ENCODE assay signal across 9 mouse cellular contexts in the genomic region with DNA sequence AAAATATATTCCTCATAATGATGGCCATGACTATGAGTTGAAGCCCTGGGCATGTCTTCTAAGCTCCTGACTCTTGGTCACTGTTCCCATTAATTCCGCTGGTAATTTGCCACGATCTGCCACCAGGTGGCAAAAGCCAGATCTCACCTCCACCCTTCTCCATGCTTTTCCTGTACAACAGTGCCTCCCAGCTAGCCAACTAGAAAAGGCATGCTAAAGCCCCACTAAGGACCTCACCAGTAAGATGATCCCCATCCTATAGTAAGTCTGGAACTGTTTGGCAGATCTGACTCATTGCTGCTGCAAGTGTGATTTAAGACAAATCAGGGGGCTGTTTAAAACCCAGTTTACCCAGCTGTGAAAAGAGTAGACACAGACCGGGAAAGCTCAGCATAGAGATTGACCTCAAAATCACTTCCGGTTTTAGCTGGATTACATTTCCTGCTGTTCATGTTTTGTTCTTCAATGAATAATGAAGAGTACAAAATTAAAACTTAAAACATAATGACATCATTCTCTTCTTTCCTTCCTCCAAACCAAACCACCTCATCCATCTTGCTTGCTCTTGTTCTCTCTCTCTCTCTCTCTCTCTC. TPM values are rescaled to one million over a fixed set of nuclear protein-coding genes. Genes with fewer than 3 reads are reported as not detected.
DNase-seq lines count a peak whose midpoint lies in the region; ATAC-seq and TF ChIP-seq lines count a peak whose summit lies in the region.
"Had no signal": no experiment of that assay in that cellular context is flagged by ENCODE, and none has a peak within 500 bp of the region (broad histone marks: within the 10 kb centered on the region; RNA-seq: fewer than 3 reads in every experiment).

No protein-coding gene starts in this region.

- no peaks in the 10 kb centered on the region for H3K36me3 ChIP-seq in ES-E14 (ENCODE audit: control insufficient read depth, insufficient read depth, low read length, poor library complexity, severe bottlenecking)
- no peaks in the 10 kb centered on the region for H3K36me3 ChIP-seq in embryonic facial prominence, embryonic 11.5 days (replicated peaks; ENCODE audit: control insufficient read depth, insufficient read depth, low read depth, low read length)
- H3K36me3 ChIP-seq in heart, embryonic 11.5 days (ENCODE audit: control insufficient read depth, insufficient read depth, low read length) = no peaks in the 10 kb centered on the region
- no peaks in the 10 kb centered on the region for H3K36me3 ChIP-seq in kidney, embryonic 16.5 days (ENCODE audit: insufficient read depth, low read length)
- H3K36me3 ChIP-seq in lung, embryonic 14.5 days (ENCODE audit: insufficient read depth) = no peaks in the 10 kb centered on the region
- H3K36me3 ChIP-seq: liver, embryonic 15.5 days had no signal

- WGBS in embryonic facial prominence, embryonic 11.5 days = 22% methylated on average over 4 of the region's 4 CpGs
- WGBS in heart, embryonic 11.5 days (ENCODE audit: insufficient replicate concordance) = 29% methylated on average over 4 of the region's 4 CpGs
- 5% methylated on average over 4 of the region's 4 CpGs for WGBS in kidney, embryonic 16.5 days
- 16% methylated on average over 4 of the region's 4 CpGs for WGBS in lung, embryonic 14.5 days

- H3K4me3 ChIP-seq in ES-E14 (ENCODE audit: insufficient read depth in 1 of 2, low read depth in 1 of 2, low read length in 2 of 2, poor library complexity in 1 of 2, severe bottlenecking in 1 of 2) = no peak overlapping the region
- H3K4me3 ChIP-seq in embryonic facial prominence, embryonic 11.5 days (ENCODE audit: low read depth, low read length) = no peak overlapping the region
- H3K4me3 ChIP-seq in heart, embryonic 11.5 days (ENCODE audit: low read depth, low read length) = no peak overlapping the region
- H3K4me3 ChIP-seq in kidney, embryonic 16.5 days (ENCODE audit: low read length) = no peak overlapping the region
- no peak overlapping the region for H3K4me3 ChIP-seq in lung, embryonic 14.5 days (ENCODE audit: low read depth, low read length)
- H3K4me3 ChIP-seq: liver, embryonic 15.5 days had no signal

- H3K27me3 ChIP-seq in embryonic facial prominence, embryonic 11.5 days (ENCODE audit: control insufficient read depth, insufficient read depth, low read length) = no peaks in the 10 kb centered on the region
- H3K27me3 ChIP-seq in heart, embryonic 11.5 days (ENCODE audit: control insufficient read depth, insufficient read depth, low read length) = peaks cover 28% of the 10 kb centered on the region
- no peaks in the 10 kb centered on the region for H3K27me3 ChIP-seq in kidney, embryonic 16.5 days (ENCODE audit: insufficient read depth, low read length)
- no peaks in the 10 kb centered on the region for H3K27me3 ChIP-seq in lung, embryonic 14.5 days (ENCODE audit: insufficient read depth, low read length)
- H3K27me3 ChIP-seq: liver, embryonic 15.5 days had no signal

- in situ Hi-C loops in ES-E14 (cut with MboI; ENCODE audit: low sequenced_read_pairs in 2 of 2, unreplicated experiment in 2 of 2) = loop anchor here in 1 of 2 experiments (10.0 kb wide), 1 partner anchor 165 kb away; no protein-coding TSS in a partner anchor

- H3K4me1 ChIP-seq in ES-E14 (ENCODE audit: control insufficient read depth in 2 of 2, insufficient read depth in 2 of 2, low read length in 2 of 2, poor library complexity in 1 of 2) = no peaks in the 10 kb centered on the region
- no peaks in the 10 kb centered on the region for H3K4me1 ChIP-seq in embryonic facial prominence, embryonic 11.5 days (ENCODE audit: control insufficient read depth, insufficient read depth, low read length)
- peaks cover 7% of the 10 kb centered on the region; the same call in 1 of the 2 replicates for H3K4me1 ChIP-seq in heart, embryonic 11.5 days (ENCODE audit: control insufficient read depth, insufficient read depth, low read length)
- H3K4me1 ChIP-seq in kidney, embryonic 16.5 days (ENCODE audit: insufficient read depth, low read length) = no peaks in the 10 kb centered on the region; the same call in 1 of the 2 replicates
- H3K4me1 ChIP-seq in lung, embryonic 14.5 days (ENCODE audit: insufficient read depth) = no peaks in the 10 kb centered on the region
- H3K4me1 ChIP-seq: liver, embryonic 15.5 days had no signal

- peak; percentile 77 for DNase-seq in ES-E14 (ENCODE audit: low read depth, low spot score)
- DNase-seq in adrenal gland, postnatal 14 days = peak; percentile 83
- DNase-seq in embryonic facial prominence, embryonic 11.5 days (ENCODE audit: low spot score) = peak; percentile 84
- peak; percentile 85 for DNase-seq in lung, embryonic 14.5 days
- DNase-seq in urinary bladder, postnatal 36 days (ENCODE audit: low spot score in 2 of 2) = peak; percentile 65 to 68

- no peak overlapping the region for H3K4me2 ChIP-seq in embryonic facial prominence, embryonic 11.5 days (ENCODE audit: low read depth, low read length)
- no peak overlapping the region for H3K4me2 ChIP-seq in heart, embryonic 11.5 days
- H3K4me2 ChIP-seq in kidney, embryonic 16.5 days (replicated peaks; ENCODE audit: low read depth, low read length) = 0 out of 2 replicates have a peak overlapping the region, but pooled peaks have one; percentile 23
- H3K4me2 ChIP-seq in lung, embryonic 14.5 days = no peak overlapping the region
- H3K4me2 ChIP-seq: liver, embryonic 15.5 days had no signal

- H3K9me3 ChIP-seq in ES-E14 (ENCODE audit: control insufficient read depth, insufficient read depth, low read depth, low read length) = no peaks in the 10 kb centered on the region
- no peaks in the 10 kb centered on the region for H3K9me3 ChIP-seq in embryonic facial prominence, embryonic 11.5 days (replicated peaks; ENCODE audit: control insufficient read depth, low read length)
- no peaks in the 10 kb centered on the region for H3K9me3 ChIP-seq in heart, embryonic 11.5 days (replicated peaks; ENCODE audit: control insufficient read depth, low read length)
- no peaks in the 10 kb centered on the region for H3K9me3 ChIP-seq in kidney, embryonic 16.5 days (ENCODE audit: low read length)
- H3K9me3 ChIP-seq in lung, embryonic 14.5 days (ENCODE audit: low read depth, low read length) = no peaks in the 10 kb centered on the region
- H3K9me3 ChIP-seq: liver, embryonic 15.5 days had no signal

- peak; percentile 81 for ATAC-seq in embryonic facial prominence, embryonic 11.5 days (replicated peaks; ENCODE audit: insufficient number of reproducible peaks, low FRiP score, low TSS enrichment, low read depth)
- ATAC-seq in heart, embryonic 11.5 days (replicated peaks; ENCODE audit: insufficient number of reproducible peaks, low FRiP score, low TSS enrichment) = peak; percentile 62
- peak; percentile 93 for ATAC-seq in kidney, embryonic 16.5 days (ENCODE audit: low FRiP score, low TSS enrichment)
- peak; percentile 81 for ATAC-seq in lung, embryonic 14.5 days (ENCODE audit: insufficient read depth)
- ATAC-seq in neutrophil, adult 5-6 weeks (ENCODE audit: extremely low read depth, insufficient number of reproducible peaks, low FRiP score, poor library complexity, severe bottlenecking) = peak; percentile 87

- no peak overlapping the region for H3K27ac ChIP-seq in ES-E14 (ENCODE audit: insufficient read depth, low read depth, low read length, poor library complexity, severe bottlenecking)
- H3K27ac ChIP-seq in embryonic facial prominence, embryonic 11.5 days (replicated peaks; ENCODE audit: low read depth, low read length) = no peak overlapping the region
- no peak overlapping the region for H3K27ac ChIP-seq in heart, embryonic 11.5 days (ENCODE audit: low read depth, low read length)
- no peak overlapping the region for H3K27ac ChIP-seq in kidney, embryonic 16.5 days (ENCODE audit: low read length)
- H3K27ac ChIP-seq in lung, embryonic 14.5 days (ENCODE audit: low read depth) = no peak overlapping the region
- H3K27ac ChIP-seq: liver, embryonic 15.5 days had no signal

- H3K9ac ChIP-seq in ES-E14 (ENCODE audit: insufficient read depth, low read depth, low read length, poor library complexity, severe bottlenecking) = no peak overlapping the region
- no peak overlapping the region for H3K9ac ChIP-seq in embryonic facial prominence, embryonic 11.5 days (replicated peaks; ENCODE audit: low read length)
- H3K9ac ChIP-seq in heart, embryonic 11.5 days (ENCODE audit: low read depth, low read length) = no peak overlapping the region
- no peak overlapping the region for H3K9ac ChIP-seq in kidney, embryonic 16.5 days (replicated peaks; ENCODE audit: low read length)
- no peak overlapping the region for H3K9ac ChIP-seq in lung, embryonic 14.5 days
- H3K9ac ChIP-seq: liver, embryonic 15.5 days had no signal

- peak; percentile 95 for TF ChIP-seq CTCF in lung, embryonic 14.5 days (IDR thresholded peaks at IDR 0.05; ENCODE audit: low read depth)

TF ChIP-seq in ES-E14, 5 proteins besides CTCF, POLR2A, EP300 and RAD21:
- TF ChIP-seq MAFK (IDR thresholded peaks at IDR 0.05; ENCODE audit: insufficient read depth, low read depth, low read length) (no peak), ZNF384 (IDR thresholded peaks at IDR 0.05; ENCODE audit: low read depth, low read length) (0 out of 2 replicates have a peak, but pooled peaks have one; percentile 10), CHD2 (IDR thresholded peaks at IDR 0.05; ENCODE audit: low read depth, low read length) (no peak), HCFC1 (IDR thresholded peaks at IDR 0.05; ENCODE audit: borderline replicate concordance, insufficient read depth, low read length) (no peak), ZC3H11A (IDR thresholded peaks at IDR 0.05; ENCODE audit: borderline replicate concordance, low read depth, low read length) (peak; percentile 100)

RNA-seq across cellular contexts. Expression of a gene that starts 22.6 kb away (rescaled TPM):
- total RNA-seq in ES-E14 (2012; rRNA removed) = 10.7 and 11.9 TPM in 2 replicates
- 20.6 and 22.8 TPM in 2 replicates for total RNA-seq in adrenal gland, postnatal 14 days (2021)
- polyA plus RNA-seq in embryonic facial prominence, embryonic 11.5 days (2014; fragmentation: Nextera tagmentation; extraction: Ambion mirVana) = 35.2 and 35.6 TPM in 2 replicates
- polyA plus RNA-seq in heart, embryonic 11.5 days (2014; fragmentation: Nextera tagmentation; extraction: Ambion mirVana) = 18.1 and 20.2 TPM in 2 replicates
- 39.9 and 42.9 TPM in 2 replicates for polyA plus RNA-seq in kidney, embryonic 16.5 days (2015; fragmentation: Nextera tagmentation; extraction: Ambion mirVana)
- 39.9 and 43.0 TPM in 2 replicates for polyA plus RNA-seq in lung, embryonic 14.5 days (2014; fragmentation: Nextera tagmentation; extraction: Ambion mirVana)
- total RNA-seq in neutrophil, adult 5-6 weeks (2017) = 24.9 and 25.6 TPM in 2 replicates
